Mouse (Mus musculus) granulocyte monocyte progenitor cell, adult 5-6 weeks (primary cell): ENCODE data around the gene Ccnd1. TPM values are rescaled to one million over a fixed set of nuclear protein-coding genes. Genes with fewer than 3 reads are reported as not detected.
"Not testable (repeated sequence)": the region's sequence is repeated elsewhere in the genome, so short reads cannot be mapped to it uniquely, and the experiment has no call there.

Source experiments
- ATAC-seq: replicated peaks from 2 replicates; pipeline ENCODE4 v1.8.0; 2016; ENCODE audit warnings: mild to moderate bottlenecking, moderate TSS enrichment, inconsistent platforms; ENCODE audit not compliant: poor library complexity, severe bottlenecking
- total RNA-seq, 2 experiments: library from RNA; stranded (forward) in 1 of 2; stranded (reverse) in 1 of 2; fragments of 200-712, 200-1000 nt in 1 of 2; fragments of >200 nt in 1 of 2; fragmentation: Nextera tagmentation in 1 of 2; gene quantifications; 2 replicates each; pipeline ENCODE4 v1.2.3; 2014 to 2017

Ccnd1 gene
- total RNA-seq, 2 experiments from 2014 or later: 6.0 to 8.9 TPM

- ATAC-seq: peak; percentile 87
These were observed 25.3 kb downstream of the Ccnd1 start for GRCm38 (mm10) chr7:144914296-144914947.

GRCm38 (mm10) chr7:144912897-144913296 lies 26.8 kb downstream of the Ccnd1 start:
- no peak for ATAC-seq

- no peak for ATAC-seq
These were observed 28.6 kb downstream of the Ccnd1 start for GRCm38 (mm10) chr7:144911121-144911520.

- ATAC-seq: no peak
These were observed 31.0 kb downstream of the Ccnd1 start for GRCm38 (mm10) chr7:144908705-144909104.

GRCm38 (mm10) chr7:144907793-144908192 lies 31.9 kb downstream of the Ccnd1 start:
- ATAC-seq: peak; percentile 56

- ATAC-seq: peak; percentile 78
These were observed 32.9 kb downstream of the Ccnd1 start for GRCm38 (mm10) chr7:144906708-144907397.

GRCm38 (mm10) chr7:144905514-144905913 lies 34.2 kb downstream of the Ccnd1 start:
- ATAC-seq: not testable (repeated sequence)

GRCm38 (mm10) chr7:144898506-144898905 lies 41.2 kb downstream of the Ccnd1 start:
- no peak for ATAC-seq

GRCm38 (mm10) chr7:144896294-144897218 lies 43.2 kb downstream of the Ccnd1 start, which contains the start of gene Fgf15:
Gene Fgf15, plus strand, starts transcription at chr7:144896531.
- ATAC-seq: peak; percentile 47

- ATAC-seq: peak; percentile 73
These were observed 44.2 kb downstream of the Ccnd1 start for GRCm38 (mm10) chr7:144895305-144896111.

GRCm38 (mm10) chr7:144894706-144895105 lies 45.0 kb downstream of the Ccnd1 start:
- no peak for ATAC-seq

GRCm38 (mm10) chr7:144894191-144894590 lies 45.5 kb downstream of the Ccnd1 start:
- no peak for ATAC-seq

- ATAC-seq: no peak
These were observed 47.4 kb downstream of the Ccnd1 start for GRCm38 (mm10) chr7:144892322-144892721.

GRCm38 (mm10) chr7:144891863-144892262 lies 47.9 kb downstream of the Ccnd1 start:
- no peak for ATAC-seq

- not testable (repeated sequence) for ATAC-seq
These were observed 49.1 kb downstream of the Ccnd1 start for GRCm38 (mm10) chr7:144890661-144891060.

- no peak for ATAC-seq
These were observed 51.0 kb downstream of the Ccnd1 start for GRCm38 (mm10) chr7:144888564-144889299.

GRCm38 (mm10) chr7:144887672-144888071 lies 52.1 kb downstream of the Ccnd1 start:
- ATAC-seq: no peak; the same call in 1 of the 2 replicates

- no peak for ATAC-seq
These were observed 56.6 kb downstream of the Ccnd1 start for GRCm38 (mm10) chr7:144883106-144883505.
